Mouse (Mus musculus) MEL (cell line): Measurements from ENCODE around the gene Spesp1.

Experiments
- BHLHE40 ChIP-seq: IDR thresholded peaks from 2 replicates; pipeline ENCODE4 v1.6.1; 2012; ENCODE audit warnings: low read depth, mild to moderate bottlenecking, inconsistent platforms, low read length, improper control_type of control experiment, borderline replicate concordance
- CHD2 ChIP-seq: IDR thresholded peaks from 2 replicates; pipeline ENCODE4 v1.6.1; 2011; ENCODE audit warnings: low read length, improper control_type of control experiment
- CTCF ChIP-seq, 3 experiments: IDR thresholded peaks in 2 of 3; conservative IDR thresholded peaks in 1 of 3; 2 replicates each; pipeline ENCODE4 v1.5.1; 2011 to 2012; ENCODE audit warnings: low read length in 3 of 3, low read depth in 2 of 3, mild to moderate bottlenecking in 2 of 3, improper control_type of control experiment in 1 of 3, inconsistent platforms in 1 of 3, mixed read lengths in 1 of 3, moderate library complexity in 1 of 3; ENCODE audit not compliant: control insufficient read depth in 1 of 3, insufficient read depth in 1 of 3, poor library complexity in 1 of 3, severe bottlenecking in 1 of 3
- ELF1 ChIP-seq: IDR thresholded peaks from 2 replicates; pipeline ENCODE4 v1.6.1; 2014; ENCODE audit warnings: low read depth, mild to moderate bottlenecking, inconsistent platforms, low read length, improper control_type of control experiment, moderate library complexity
- EP300 ChIP-seq, 2 experiments: IDR thresholded peaks; 2 replicates each; pipeline ENCODE4 v1.6.1; 2011; ENCODE audit warnings: improper control_type of control experiment in 2 of 2, low read length in 2 of 2, low read depth in 1 of 2, mild to moderate bottlenecking in 1 of 2
- ETS1 ChIP-seq: IDR thresholded peaks from 2 replicates; pipeline ENCODE4 v1.6.1; 2012; ENCODE audit warnings: low read depth, mild to moderate bottlenecking, inconsistent platforms, low read length, improper control_type of control experiment, moderate library complexity
- GATA1 ChIP-seq: IDR thresholded peaks from 2 replicates; pipeline ENCODE4 v1.6.1; 2011; ENCODE audit warnings: low read depth, low read length, improper control_type of control experiment
- MAFK ChIP-seq: IDR thresholded peaks from 2 replicates; pipeline ENCODE4 v1.6.1; 2011; ENCODE audit warnings: low read depth, mild to moderate bottlenecking, low read length, improper control_type of control experiment, borderline replicate concordance
- POLR2A ChIP-seq, 2 experiments: IDR thresholded peaks; 2 replicates each; pipeline ENCODE4 v1.6.1; 2011 to 2012; ENCODE audit warnings: low read length in 2 of 2, mild to moderate bottlenecking in 2 of 2, control low read depth in 1 of 2, improper control_type of control experiment in 1 of 2, low read depth in 1 of 2, moderate library complexity in 1 of 2; ENCODE audit not compliant: control insufficient read depth in 1 of 2, insufficient read depth in 1 of 2, poor library complexity in 1 of 2
- POLR2AphosphoS2 ChIP-seq: IDR thresholded peaks from 2 replicates; pipeline ENCODE4 v1.6.1; 2011; ENCODE audit warnings: low read length, improper control_type of control experiment
- RCOR1 ChIP-seq: IDR thresholded peaks from 2 replicates; pipeline ENCODE4 v1.6.1; 2012; ENCODE audit warnings: low read depth, mild to moderate bottlenecking, inconsistent platforms, low read length, improper control_type of control experiment
- TBP ChIP-seq: IDR thresholded peaks from 2 replicates; pipeline ENCODE4 v1.8.0; 2011; ENCODE audit warnings: low read depth, low read length, improper control_type of control experiment
- TCF12 ChIP-seq: IDR thresholded peaks from 2 replicates; pipeline ENCODE4 v1.6.1; 2014; ENCODE audit warnings: low read depth, mild to moderate bottlenecking, inconsistent platforms, low read length, improper control_type of control experiment, moderate library complexity

GRCm38 (mm10) chr9:62318729-62319128 is 36.7 kb upstream of the Spesp1 start:
- TF ChIP-seq EP300 (IDR thresholded peaks at IDR 0.05; ENCODE audit: low read depth in 1 of 2, low read length in 2 of 2) = no peak
- TF ChIP-seq RCOR1 = no peak
- TF ChIP-seq POLR2AphosphoS2 = no peak
- TF ChIP-seq GATA1 = no peak
- no peak for TF ChIP-seq BHLHE40
- no peak for TF ChIP-seq TBP
- no peak for TF ChIP-seq MAFK
- TF ChIP-seq TCF12 = no peak
- TF ChIP-seq POLR2A (IDR thresholded peaks at IDR 0.05; ENCODE audit: control insufficient read depth in 1 of 2, insufficient read depth in 1 of 2, low read depth in 1 of 2, low read length in 2 of 2, poor library complexity in 1 of 2) = no peak
- no peak for TF ChIP-seq CTCF (IDR thresholded peaks at IDR 0.05 in 2 of 3, conservative IDR thresholded peaks at IDR 0.05 in 1 of 3; ENCODE audit: control insufficient read depth in 1 of 3, insufficient read depth in 1 of 3, low read depth in 2 of 3, low read length in 3 of 3, poor library complexity in 1 of 3, severe bottlenecking in 1 of 3)
- no peak for TF ChIP-seq ELF1
- TF ChIP-seq ETS1 = no peak
- no peak for TF ChIP-seq CHD2
